Mouse (Mus musculus) kidney, embryonic 16.5 days (tissue): ENCODE data around the gene Cd160. TPM values are rescaled to one million over a fixed set of nuclear protein-coding genes. Genes with fewer than 3 reads are reported as not detected.

Experiments
- ATAC-seq: fragments of 200-750 bp; cut with Nextera tagmentation; 2 replicates; pipeline ENCODE4 v1.8.0; 2017; ENCODE audit warnings: moderate TSS enrichment; ENCODE audit not compliant: low FRiP score, low TSS enrichment
- H3K27ac ChIP-seq: fragments of 300-500 bp; sonication (generic); 2 replicates; pipeline ENCODE4 v1.5.1; 2014; ENCODE audit warnings: low read length
- H3K27me3 ChIP-seq: fragments of 300-500 bp; sonication (generic); 2 replicates; pipeline ENCODE4 v1.6.1; 2014; ENCODE audit warnings: low read length, control low read depth, mixed read lengths; ENCODE audit not compliant: insufficient read depth
- H3K36me3 ChIP-seq: fragments of 300-500 bp; sonication (generic); 2 replicates; pipeline ENCODE4 v1.6.1; 2014; ENCODE audit warnings: low read length, control low read depth, mixed read lengths; ENCODE audit not compliant: insufficient read depth
- H3K4me1 ChIP-seq: fragments of 300-500 bp; sonication (generic); 2 replicates; pipeline ENCODE4 v1.6.1; 2014; ENCODE audit warnings: low read length, control low read depth, mixed read lengths; ENCODE audit not compliant: insufficient read depth
- H3K4me2 ChIP-seq: fragments of 300-500 bp; sonication (generic); replicated peaks from 2 replicates; pipeline ENCODE4 v1.6.1; 2014; ENCODE audit warnings: low read depth, low read length
- H3K4me3 ChIP-seq: fragments of 300-500 bp; sonication (generic); 2 replicates; pipeline ENCODE4 v1.5.1; 2014; ENCODE audit warnings: mild to moderate bottlenecking, low read length
- H3K9ac ChIP-seq: fragments of 300-500 bp; sonication (generic); replicated peaks from 2 replicates; pipeline ENCODE4 v1.6.1; 2014; ENCODE audit warnings: low read length
- H3K9me3 ChIP-seq: fragments of 300-500 bp; sonication (generic); 2 replicates; pipeline ENCODE4 v1.6.1; 2016; ENCODE audit warnings: low read length, control low read depth
- WGBS: fragments of 180-500 bp; shearing (Covaris S2); extraction: QIAGEN DNeasy Blood & Tissue Kit; methylation state at CpG from one replicate; pipeline ENCODE4 v1.1.7; 2014; 5-methylcytosine and 5-hydroxymethylcytosine counted together
- polyA plus RNA-seq: library from polyadenylated mRNA; unstranded; fragments of >200 nt; fragmentation: Nextera tagmentation; extraction: Ambion mirVana; gene quantifications from 2 replicates; pipeline ENCODE4 v1.2.1, GENCODE M21; 2015

The Cd160 gene
- polyA plus RNA-seq, 1 experiment from 2014 or later = 0.12 TPM

GRCm38 (mm10) chr3:96814342-96814741 lies 14.8 kb downstream of the Cd160 start:
- Histone ChIP-seq H3K4me2 (no peak overlapping the region), H3K27me3 (no peaks in the 10 kb centered on the region), H3K9ac (no peak overlapping the region), H3K27ac (no peak overlapping the region), H3K4me3 (no peak overlapping the region), H3K36me3 (no peaks in the 10 kb centered on the region), H3K4me1 (peaks cover 11% of the 10 kb centered on the region; the same call in 1 of the 2 replicates), H3K9me3 (no peaks in the 10 kb centered on the region; the same call in 1 of the 2 replicates)
- ATAC-seq = no peak
- 71% methylated on average over 6 of the region's 6 CpGs for WGBS

GRCm38 (mm10) chr3:96813591-96814244 lies 15.4 kb downstream of the Cd160 start:
- WGBS = 59% methylated on average over 7 of the region's 7 CpGs
- H3K27ac ChIP-seq = no peak overlapping the region
- ATAC-seq = peak; percentile 59
- no peaks in the 10 kb centered on the region for H3K36me3 ChIP-seq
- peak overlapping the region; percentile 7; the same call in 1 of the 2 replicates for H3K4me2 ChIP-seq
- H3K9me3 ChIP-seq = no peaks in the 10 kb centered on the region; the same call in 1 of the 2 replicates
- H3K27me3 ChIP-seq = no peaks in the 10 kb centered on the region
- H3K4me1 ChIP-seq = peaks cover 11% of the 10 kb centered on the region; the same call in 1 of the 2 replicates
- H3K4me3 ChIP-seq = no peak overlapping the region
- no peak overlapping the region for H3K9ac ChIP-seq

- Histone ChIP-seq H3K27ac (no peak overlapping the region), H3K9ac (no peak overlapping the region), H3K9me3 (no peaks in the 10 kb centered on the region; the same call in 1 of the 2 replicates), H3K27me3 (no peaks in the 10 kb centered on the region), H3K36me3 (no peaks in the 10 kb centered on the region), H3K4me2 (peak overlapping the region; percentile 42), H3K4me1 (peaks cover 11% of the 10 kb centered on the region; the same call in 1 of the 2 replicates), H3K4me3 (no peak overlapping the region)
- 17% methylated on average over 9 of the region's 9 CpGs for WGBS
- ATAC-seq = peak; percentile 75
Measured at GRCm38 (mm10) chr3:96813106-96813505, 16.0 kb downstream of the Cd160 start.

- Histone ChIP-seq H3K4me1 (peaks cover 11% of the 10 kb centered on the region; the same call in 1 of the 2 replicates), H3K4me3 (no peak overlapping the region), H3K27me3 (no peaks in the 10 kb centered on the region), H3K9ac (no peak overlapping the region), H3K27ac (no peak overlapping the region), H3K4me2 (peak overlapping the region; percentile 42), H3K9me3 (no peaks in the 10 kb centered on the region; the same call in 1 of the 2 replicates), H3K36me3 (no peaks in the 10 kb centered on the region)
- 33% methylated on average over 20 of the region's 20 CpGs for WGBS
- peak; percentile 23; the same call in 1 of the 2 replicates for ATAC-seq
Measured at GRCm38 (mm10) chr3:96812395-96813091, 16.6 kb downstream of the Cd160 start.

GRCm38 (mm10) chr3:96811232-96811631 lies 17.9 kb downstream of the Cd160 start:
- peaks cover 11% of the 10 kb centered on the region; the same call in 1 of the 2 replicates for H3K4me1 ChIP-seq
- WGBS = 90% methylated on average over 3 of the region's 3 CpGs
- H3K9me3 ChIP-seq = no peaks in the 10 kb centered on the region
- H3K36me3 ChIP-seq = no peaks in the 10 kb centered on the region
- no peak for ATAC-seq
- H3K27me3 ChIP-seq = no peaks in the 10 kb centered on the region
- H3K27ac ChIP-seq = no peak overlapping the region
- H3K9ac ChIP-seq = no peak overlapping the region
- no peak overlapping the region for H3K4me3 ChIP-seq
- no peak overlapping the region for H3K4me2 ChIP-seq

- Histone ChIP-seq H3K27ac (no peak overlapping the region), H3K9ac (no peak overlapping the region), H3K36me3 (0 out of 2 replicates have a peak, but pooled peaks cover 3% of the 10 kb centered on the region), H3K4me1 (peaks cover 8% of the 10 kb centered on the region; the same call in 1 of the 2 replicates), H3K4me2 (no peak overlapping the region), H3K9me3 (peaks cover 7% of the 10 kb centered on the region; the same call in 1 of the 2 replicates), H3K27me3 (no peaks in the 10 kb centered on the region), H3K4me3 (no peak overlapping the region)
- WGBS = 80% methylated on average over 3 of the region's 3 CpGs
- ATAC-seq = no peak
Measured at GRCm38 (mm10) chr3:96808651-96809050, 20.5 kb downstream of the Cd160 start.

GRCm38 (mm10) chr3:96808136-96808535 lies 21.0 kb downstream of the Cd160 start:
- Histone ChIP-seq H3K9me3 (peaks cover 7% of the 10 kb centered on the region; the same call in 1 of the 2 replicates), H3K9ac (no peak overlapping the region), H3K27me3 (no peaks in the 10 kb centered on the region), H3K27ac (no peak overlapping the region), H3K36me3 (0 out of 2 replicates have a peak, but pooled peaks cover 3% of the 10 kb centered on the region), H3K4me1 (peaks cover 3% of the 10 kb centered on the region; the same call in 1 of the 2 replicates), H3K4me3 (no peak overlapping the region), H3K4me2 (no peak overlapping the region)
- ATAC-seq = no peak
- WGBS = 77% methylated on average over 3 of the region's 3 CpGs

GRCm38 (mm10) chr3:96802214-96802613 lies 26.9 kb downstream of the Cd160 start:
- Histone ChIP-seq H3K27me3 (no peaks in the 10 kb centered on the region), H3K27ac (no peak overlapping the region), H3K36me3 (0 out of 2 replicates have a peak, but pooled peaks cover 3% of the 10 kb centered on the region), H3K4me3 (no peak overlapping the region), H3K4me1 (no peaks in the 10 kb centered on the region), H3K4me2 (no peak overlapping the region), H3K9me3 (peaks cover 7% of the 10 kb centered on the region; the same call in 1 of the 2 replicates), H3K9ac (no peak overlapping the region)
- WGBS = 63% methylated on average over 1 of the region's 1 CpGs
- ATAC-seq = no peak

- Histone ChIP-seq H3K4me3 (no peak overlapping the region), H3K4me2 (no peak overlapping the region), H3K36me3 (peaks cover 6% of the 10 kb centered on the region; the same call in 1 of the 2 replicates), H3K27me3 (no peaks in the 10 kb centered on the region), H3K27ac (no peak overlapping the region), H3K4me1 (no peaks in the 10 kb centered on the region), H3K9me3 (peaks cover 7% of the 10 kb centered on the region; the same call in 1 of the 2 replicates), H3K9ac (no peak overlapping the region)
- WGBS = 73% methylated on average over 11 of the region's 11 CpGs
- ATAC-seq = no peak
Measured at GRCm38 (mm10) chr3:96800254-96800653, 28.9 kb downstream of the Cd160 start.
